Mouse (Mus musculus) liver, postnatal 0 days (tissue): Measurements from ENCODE around the gene Smo. TPM values are rescaled to one million over a fixed set of nuclear protein-coding genes. Genes with fewer than 3 reads are reported as not detected.

Experiments used
- ATAC-seq: fragments of 200-750 bp; cut with Nextera tagmentation; 2 replicates; pipeline ENCODE4 v1.8.0; 2017; ENCODE audit warnings: mild to moderate bottlenecking, moderate library complexity
- DNase-seq: peaks from one replicate; pipeline ENCODE4 v3.0.0-alpha.2; 2016
- H3K27ac ChIP-seq: fragments of 300-500 bp; sonication (generic); 2 replicates; pipeline ENCODE4 v1.5.1; 2014; ENCODE audit warnings: antibody characterized with exemption, moderate library complexity, mild to moderate bottlenecking, low read depth
- H3K27me3 ChIP-seq: fragments of 300-500 bp; sonication (generic); 2 replicates; pipeline ENCODE4 v1.6.1; 2014; ENCODE audit warnings: low read length, control low read depth, mixed read lengths; ENCODE audit not compliant: insufficient read depth
- H3K36me3 ChIP-seq: fragments of 300-500 bp; sonication (generic); replicated peaks from 2 replicates; pipeline ENCODE4 v1.6.1; 2014; ENCODE audit warnings: mild to moderate bottlenecking, control low read depth, low read length, moderate library complexity, mixed read lengths; ENCODE audit not compliant: insufficient read depth
- H3K4me1 ChIP-seq: fragments of 300-500 bp; sonication (generic); 2 replicates; pipeline ENCODE4 v1.6.1; 2014; ENCODE audit warnings: antibody characterized with exemption, mild to moderate bottlenecking, control low read depth; ENCODE audit not compliant: insufficient read depth
- H3K4me2 ChIP-seq: fragments of 300-500 bp; sonication (generic); 2 replicates; pipeline ENCODE4 v1.6.1; 2014; ENCODE audit warnings: low read depth, mild to moderate bottlenecking, low read length, moderate library complexity, mixed read lengths
- H3K4me3 ChIP-seq: fragments of 300-500 bp; sonication (generic); 2 replicates; pipeline ENCODE4 v1.5.1; 2014; ENCODE audit warnings: low read depth, low read length
- H3K9ac ChIP-seq: fragments of 300-500 bp; sonication (generic); replicated peaks from 2 replicates; pipeline ENCODE4 v1.6.1; 2014; ENCODE audit warnings: mild to moderate bottlenecking, moderate library complexity
- H3K9me3 ChIP-seq: fragments of 300-500 bp; sonication (generic); 2 replicates; pipeline ENCODE4 v1.6.1; 2016; ENCODE audit warnings: mild to moderate bottlenecking, control low read depth, low read length, mixed read lengths
- CTCF ChIP-seq: sonication (generic); IDR thresholded peaks from 2 replicates; pipeline ENCODE4 v1.5.1; 2016; ENCODE audit warnings: antibody characterized with exemption, low read depth
- EP300 ChIP-seq: IDR thresholded peaks from 2 replicates; pipeline ENCODE4 v1.6.1; 2016; ENCODE audit warnings: antibody characterized with exemption, low read depth, mild to moderate bottlenecking
- WGBS: fragments of 180-500 bp; shearing (Covaris S2); extraction: QIAGEN DNeasy Blood & Tissue Kit; methylation state at CpG from one replicate; pipeline ENCODE4 v1.1.7; 2014; ENCODE audit not compliant: insufficient replicate concordance; 5-methylcytosine and 5-hydroxymethylcytosine counted together
- polyA plus RNA-seq: library from polyadenylated mRNA; unstranded; fragments of >200 nt; fragmentation: Nextera tagmentation; extraction: Ambion mirVana; gene quantifications from 2 replicates; pipeline ENCODE4 v1.2.1, GENCODE M21; 2015

Gene Smo
- polyA plus RNA-seq, 1 experiment from 2014 or later = 2.2 TPM

DNA sequence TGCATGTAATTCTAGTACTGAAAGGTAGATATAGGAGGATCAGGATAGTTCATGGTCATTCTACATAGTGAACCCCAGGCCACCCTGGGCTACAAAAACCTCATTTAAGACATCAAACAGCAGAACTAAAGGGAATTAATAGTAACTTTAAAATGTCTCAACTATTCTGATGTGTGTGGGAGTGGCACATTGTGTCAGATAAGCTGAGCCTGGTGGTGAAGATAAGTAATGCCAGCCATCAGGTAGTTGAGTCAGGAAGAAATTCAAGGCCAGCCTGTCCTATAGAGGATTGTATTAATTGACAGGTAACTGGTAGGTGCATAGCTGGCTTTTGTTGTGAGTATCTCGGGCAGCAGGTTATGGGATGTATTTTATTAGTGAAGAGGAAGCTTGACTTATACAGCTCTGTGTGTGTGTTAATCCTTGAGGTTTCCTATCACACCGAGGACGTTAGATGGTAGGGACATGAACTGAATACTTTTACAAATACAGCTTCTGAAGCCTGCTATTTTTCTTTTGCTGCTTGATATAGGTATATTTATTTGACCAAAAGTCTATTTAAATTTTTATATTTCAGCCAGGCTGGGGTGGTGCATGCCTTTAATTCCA, 49.2 kb downstream of the Smo start:
- Histone ChIP-seq H3K9me3 (no peaks in the 10 kb centered on the region), H3K27me3 (no peaks in the 10 kb centered on the region), H3K36me3 (no peaks in the 10 kb centered on the region), H3K9ac (no peak overlapping the region), H3K4me2 (peak overlapping the region; percentile 40), H3K4me1 (peaks cover 9% of the 10 kb centered on the region), H3K27ac (no peak overlapping the region), H3K4me3 (no peak overlapping the region)
- TF ChIP-seq CTCF (peak; percentile 14; the same call in 1 of the 2 replicates), EP300 (peak; percentile 45)
- peak; percentile 58; the same call in 1 of the 2 replicates for ATAC-seq
- no peak for DNase-seq
- WGBS = 52% methylated on average over 3 of the region's 3 CpGs

DNA sequence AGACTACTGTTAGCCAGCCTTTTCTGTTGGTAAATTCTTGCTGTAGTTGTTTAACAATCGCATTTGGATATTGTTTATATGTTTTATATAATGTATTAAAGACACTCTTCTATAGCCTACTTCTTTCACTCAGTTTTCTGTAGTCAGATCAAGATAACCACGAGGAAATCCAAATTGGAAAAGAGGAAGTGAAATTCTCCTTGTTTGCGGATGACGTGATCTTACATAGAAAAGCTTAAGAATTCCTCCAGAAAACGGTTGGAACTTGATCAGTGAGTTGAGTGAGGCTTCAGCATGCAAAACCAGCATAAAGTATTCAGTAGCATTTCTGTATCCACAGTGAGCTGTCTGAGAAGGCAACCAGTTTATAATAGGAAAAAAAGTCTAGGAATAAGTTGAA, 50.5 kb downstream of the Smo start:
- 54% methylated on average over 5 of the region's 5 CpGs for WGBS

DNA sequence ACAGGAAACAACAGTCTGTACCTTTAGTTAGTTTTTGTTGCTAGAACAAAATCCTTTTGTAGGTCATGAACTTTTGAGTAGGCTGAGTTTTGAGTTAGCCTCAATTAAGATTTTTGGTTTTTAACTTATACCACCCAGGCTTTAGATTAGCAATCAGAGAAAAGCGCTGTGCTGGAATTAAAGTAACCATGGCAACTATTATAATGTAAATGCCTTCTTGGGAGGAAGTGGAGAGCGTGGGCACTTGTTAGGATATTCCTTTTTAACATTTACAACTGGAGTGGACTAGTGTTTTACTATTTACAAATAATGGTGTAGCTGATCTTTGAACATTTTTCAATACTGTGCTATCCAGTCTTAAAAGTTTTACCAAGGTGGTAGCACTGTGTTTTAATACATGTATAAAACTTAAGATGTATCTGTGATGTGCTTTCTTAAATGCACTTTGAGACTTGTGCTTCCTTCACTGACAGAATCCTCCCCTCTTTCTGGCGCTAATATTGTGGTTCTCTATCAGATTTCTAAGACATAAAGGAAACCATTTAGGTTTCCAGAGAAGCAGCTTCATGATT, 53.6 kb downstream of the Smo start:
- Histone ChIP-seq H3K27ac (no peak overlapping the region), H3K9ac (no peak overlapping the region), H3K36me3 (no peaks in the 10 kb centered on the region), H3K27me3 (no peaks in the 10 kb centered on the region), H3K4me2 (no peak overlapping the region), H3K9me3 (no peaks in the 10 kb centered on the region), H3K4me1 (peaks cover 8% of the 10 kb centered on the region), H3K4me3 (no peak overlapping the region)
- TF ChIP-seq EP300 (no peak), CTCF (no peak)
- WGBS = 65% methylated on average over 3 of the region's 3 CpGs
- DNase-seq (no peak), ATAC-seq (no peak)

More for the DNA sequence above, 50.5 kb downstream of the Smo start:
- TF ChIP-seq CTCF = no peak
- TF ChIP-seq EP300 = no peak
- Histone ChIP-seq H3K4me2 (no peak overlapping the region), H3K27me3 (no peaks in the 10 kb centered on the region), H3K4me1 (peaks cover 9% of the 10 kb centered on the region), H3K9ac (no peak overlapping the region), H3K4me3 (no peak overlapping the region), H3K27ac (no peak overlapping the region), H3K9me3 (no peaks in the 10 kb centered on the region), H3K36me3 (no peaks in the 10 kb centered on the region)
- DNase-seq (no peak), ATAC-seq (no peak)

DNA sequence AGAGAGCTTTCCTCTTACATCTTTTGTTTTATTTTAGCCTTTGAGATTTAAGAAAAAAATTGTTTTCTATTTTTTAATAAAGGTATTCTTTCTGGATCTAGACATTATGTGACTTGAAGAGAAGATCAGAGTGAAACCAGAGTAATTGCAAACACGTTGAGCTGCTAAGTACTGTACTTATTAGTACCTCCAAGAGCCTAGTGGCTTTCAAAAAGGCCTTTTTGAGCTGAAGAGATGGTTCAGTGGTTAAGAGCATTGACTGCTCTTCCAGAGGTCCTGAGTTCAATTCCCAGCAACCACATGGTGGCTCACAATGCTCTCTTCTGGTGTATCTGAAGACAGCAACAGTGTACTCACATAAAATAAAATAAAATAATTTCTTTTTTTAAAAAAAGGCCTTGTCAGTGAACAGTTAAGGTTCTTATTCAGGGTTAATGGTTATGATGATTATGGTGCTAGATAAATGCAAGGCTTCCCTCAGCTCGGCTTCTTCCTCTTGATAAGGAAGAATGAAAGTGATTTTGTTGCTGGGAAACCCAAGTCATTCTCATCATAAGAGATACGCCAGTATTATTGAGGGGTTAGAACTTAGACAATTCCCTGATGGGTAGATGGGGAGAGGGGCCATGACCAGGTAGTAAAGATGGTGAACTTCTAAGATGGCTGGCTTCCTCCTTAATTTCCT, 54.9 kb downstream of the Smo start:
- no peak for DNase-seq
- Histone ChIP-seq H3K36me3 (no peaks in the 10 kb centered on the region), H3K9ac (no peak overlapping the region), H3K4me3 (no peak overlapping the region), H3K9me3 (no peaks in the 10 kb centered on the region), H3K4me1 (no peaks in the 10 kb centered on the region), H3K4me2 (no peak overlapping the region), H3K27me3 (no peaks in the 10 kb centered on the region), H3K27ac (no peak overlapping the region)
- TF ChIP-seq CTCF (no peak), EP300 (no peak)
- WGBS = 71% methylated on average over 3 of the region's 3 CpGs
- ATAC-seq = no peak

DNA sequence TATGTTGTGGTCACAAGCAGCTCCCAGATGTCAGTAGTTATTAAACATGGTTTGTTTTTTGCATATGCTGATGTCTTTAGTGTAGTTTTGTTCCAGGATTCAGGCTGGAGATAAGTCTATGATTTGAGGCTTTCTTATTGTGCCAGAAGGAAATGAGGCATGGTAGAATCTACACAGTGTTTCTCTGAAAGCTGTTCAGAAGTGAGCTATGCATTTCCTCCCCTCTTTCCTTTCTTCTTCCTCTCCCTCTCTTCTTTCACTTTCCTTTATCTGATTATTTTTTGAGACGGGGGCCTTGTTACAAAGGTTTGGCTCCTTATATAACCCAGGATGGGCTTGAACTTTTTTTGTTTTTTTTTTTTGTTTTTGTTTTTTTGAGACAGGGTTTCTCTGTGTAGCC, 58.2 kb downstream of the Smo start:
- no peak overlapping the region for H3K4me3 ChIP-seq
- H3K27ac ChIP-seq = no peak overlapping the region
- DNase-seq (no peak), ATAC-seq (no peak)
- H3K9ac ChIP-seq = no peak overlapping the region
- H3K4me2 ChIP-seq = no peak overlapping the region
- no peak for TF ChIP-seq CTCF
- no peak for TF ChIP-seq EP300
- no peaks in the 10 kb centered on the region for H3K4me1 ChIP-seq
- no peaks in the 10 kb centered on the region for H3K27me3 ChIP-seq
- 66% methylated on average over 1 of the region's 1 CpGs for WGBS
- no peaks in the 10 kb centered on the region for H3K36me3 ChIP-seq
- no peaks in the 10 kb centered on the region for H3K9me3 ChIP-seq

DNA sequence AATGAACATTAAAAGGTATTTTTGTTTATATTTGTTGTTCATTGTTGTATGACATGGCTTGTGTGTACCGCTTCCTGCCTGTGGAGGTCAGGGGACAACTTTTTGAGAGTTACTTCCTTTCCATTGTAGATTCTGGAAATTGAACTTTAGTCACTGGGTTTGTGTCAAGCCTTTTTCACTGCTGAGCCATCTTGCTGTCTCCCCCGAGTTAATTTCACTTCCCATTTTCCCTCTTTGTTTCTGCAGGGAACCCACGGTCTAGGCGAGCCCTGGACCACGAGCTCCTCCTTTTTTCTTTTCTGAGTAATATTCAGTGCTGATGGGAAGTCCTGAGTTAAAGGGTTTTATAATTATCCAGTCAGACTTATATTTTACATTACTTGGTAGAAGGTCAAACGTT, 59.3 kb downstream of the Smo start:
- 56% methylated on average over 6 of the region's 6 CpGs for WGBS
- no peak for TF ChIP-seq CTCF
- no peak for TF ChIP-seq EP300

More for the DNA sequence above, 59.3 kb downstream of the Smo start:
- Histone ChIP-seq H3K9me3 (no peaks in the 10 kb centered on the region), H3K27me3 (no peaks in the 10 kb centered on the region), H3K4me3 (no peak overlapping the region), H3K27ac (no peak overlapping the region; the same call in 1 of the 2 replicates), H3K36me3 (no peaks in the 10 kb centered on the region), H3K9ac (no peak overlapping the region), H3K4me2 (no peak overlapping the region), H3K4me1 (no peaks in the 10 kb centered on the region)
- ATAC-seq (no peak), DNase-seq (no peak)
